Mouse (Mus musculus): Measurements from ENCODE around the gene Ubr3. TPM values are rescaled to one million over a fixed set of nuclear protein-coding genes. Genes with fewer than 3 reads are reported as not detected.
A peak's percentile ranks its signal among the peaks of the same experiment; 100 is the strongest.

Gene Ubr3
- polyA plus RNA-seq, 1 experiment from 2014 or later = 10.9 TPM

DNA sequence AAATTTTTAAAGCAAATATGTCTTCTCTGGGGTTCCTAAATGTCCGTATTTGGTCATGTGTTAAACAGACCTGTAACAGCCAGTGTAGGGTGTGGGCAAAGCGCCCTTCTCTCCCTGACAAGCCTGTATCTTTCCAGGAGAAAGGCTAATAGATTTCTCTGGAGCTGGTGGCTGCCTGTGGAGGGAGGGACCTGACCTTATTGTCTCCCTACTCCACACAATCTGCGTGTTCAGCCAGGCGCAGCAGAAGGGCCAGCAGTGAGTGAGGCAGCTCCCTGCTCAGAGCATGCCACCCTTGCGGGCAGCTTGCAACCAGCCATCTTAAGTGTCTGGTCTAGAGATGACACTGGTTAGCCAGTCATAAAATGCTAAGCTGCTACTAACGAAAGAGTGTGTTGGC lies 147.4 kb downstream of the Ubr3 start:
- 52% methylated on average over 6 of the region's 6 CpGs for WGBS
- Histone ChIP-seq H3K4me1 (replicated peaks) (no peaks in the 10 kb centered on the region), H3K4me3 (replicated peaks) (no peak overlapping the region), H3K27me3 (replicated peaks) (no peaks in the 10 kb centered on the region), H3K27ac (no peak overlapping the region), H3K9me3 (no peaks in the 10 kb centered on the region), H3K36me3 (no peaks in the 10 kb centered on the region), H3K4me2 (replicated peaks) (no peak overlapping the region), H3K9ac (no peak overlapping the region)
- no peak for ATAC-seq

DNA sequence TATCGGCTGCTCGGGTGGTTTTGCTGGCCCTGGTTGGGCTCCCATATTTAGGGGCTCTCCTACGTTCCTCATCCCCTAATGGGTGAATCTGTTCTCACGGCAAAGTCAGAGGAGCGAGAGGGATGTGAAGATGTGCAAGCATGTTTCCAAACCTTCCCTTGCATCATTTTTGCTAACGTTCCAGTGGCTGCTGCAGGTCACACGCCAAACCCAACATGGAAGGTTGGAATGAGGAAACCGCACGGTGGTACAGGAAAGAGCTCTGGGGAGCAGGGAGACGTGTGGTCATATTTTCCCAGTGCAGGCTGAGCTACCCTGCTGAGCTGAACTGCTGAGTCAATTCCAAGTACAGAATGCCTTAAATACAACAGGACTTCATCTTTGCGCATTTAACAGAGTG lies 150.8 kb downstream of the Ubr3 start:
- Histone ChIP-seq H3K4me3 (replicated peaks) (no peak overlapping the region), H3K36me3 (no peaks in the 10 kb centered on the region), H3K4me1 (replicated peaks) (no peaks in the 10 kb centered on the region), H3K9me3 (no peaks in the 10 kb centered on the region), H3K27me3 (replicated peaks) (no peaks in the 10 kb centered on the region), H3K27ac (no peak overlapping the region), H3K9ac (no peak overlapping the region), H3K4me2 (replicated peaks) (no peak overlapping the region)
- WGBS = 87% methylated on average over 11 of the region's 11 CpGs
- ATAC-seq = no peak

- Histone ChIP-seq H3K36me3 (no peaks in the 10 kb centered on the region), H3K27ac (no peak overlapping the region), H3K4me1 (replicated peaks) (no peaks in the 10 kb centered on the region), H3K4me2 (replicated peaks) (no peak overlapping the region), H3K9ac (no peak overlapping the region), H3K9me3 (no peaks in the 10 kb centered on the region), H3K27me3 (replicated peaks) (no peaks in the 10 kb centered on the region), H3K4me3 (replicated peaks) (no peak overlapping the region)
- no peak for ATAC-seq
- 89% methylated on average over 9 of the region's 9 CpGs for WGBS
Observed at GRCm38 (mm10) chr2:70053803-70054202, 156.8 kb downstream of the Ubr3 start.

- Histone ChIP-seq H3K9me3 (no peaks in the 10 kb centered on the region), H3K4me3 (replicated peaks) (no peak overlapping the region), H3K4me2 (replicated peaks) (no peak overlapping the region), H3K36me3 (no peaks in the 10 kb centered on the region), H3K4me1 (replicated peaks) (no peaks in the 10 kb centered on the region), H3K27ac (no peak overlapping the region), H3K9ac (no peak overlapping the region), H3K27me3 (replicated peaks) (no peaks in the 10 kb centered on the region)
- ATAC-seq = no peak
- WGBS = 89% methylated on average over 4 of the region's 4 CpGs
Observed at GRCm38 (mm10) chr2:70058201-70058600, 161.2 kb downstream of the Ubr3 start.

GRCm38 (mm10) chr2:70060359-70061345 lies 163.6 kb downstream of the Ubr3 start:
- Histone ChIP-seq H3K4me1 (replicated peaks) (no peaks in the 10 kb centered on the region), H3K4me3 (replicated peaks) (no peak overlapping the region), H3K27me3 (replicated peaks) (no peaks in the 10 kb centered on the region), H3K27ac (no peak overlapping the region), H3K9me3 (no peaks in the 10 kb centered on the region), H3K9ac (no peak overlapping the region), H3K4me2 (replicated peaks) (no peak overlapping the region), H3K36me3 (no peaks in the 10 kb centered on the region)
- ATAC-seq = no peak
- WGBS = 46% methylated on average over 11 of the region's 11 CpGs

- Histone ChIP-seq H3K27ac (no peak overlapping the region), H3K4me3 (replicated peaks) (no peak overlapping the region), H3K9ac (no peak overlapping the region), H3K27me3 (replicated peaks) (no peaks in the 10 kb centered on the region), H3K9me3 (no peaks in the 10 kb centered on the region), H3K4me1 (replicated peaks) (no peaks in the 10 kb centered on the region), H3K36me3 (no peaks in the 10 kb centered on the region), H3K4me2 (replicated peaks) (no peak overlapping the region)
- WGBS = 82% methylated on average over 6 of the region's 6 CpGs
- ATAC-seq = no peak
Observed at GRCm38 (mm10) chr2:70065116-70065515, 168.1 kb downstream of the Ubr3 start.

DNA sequence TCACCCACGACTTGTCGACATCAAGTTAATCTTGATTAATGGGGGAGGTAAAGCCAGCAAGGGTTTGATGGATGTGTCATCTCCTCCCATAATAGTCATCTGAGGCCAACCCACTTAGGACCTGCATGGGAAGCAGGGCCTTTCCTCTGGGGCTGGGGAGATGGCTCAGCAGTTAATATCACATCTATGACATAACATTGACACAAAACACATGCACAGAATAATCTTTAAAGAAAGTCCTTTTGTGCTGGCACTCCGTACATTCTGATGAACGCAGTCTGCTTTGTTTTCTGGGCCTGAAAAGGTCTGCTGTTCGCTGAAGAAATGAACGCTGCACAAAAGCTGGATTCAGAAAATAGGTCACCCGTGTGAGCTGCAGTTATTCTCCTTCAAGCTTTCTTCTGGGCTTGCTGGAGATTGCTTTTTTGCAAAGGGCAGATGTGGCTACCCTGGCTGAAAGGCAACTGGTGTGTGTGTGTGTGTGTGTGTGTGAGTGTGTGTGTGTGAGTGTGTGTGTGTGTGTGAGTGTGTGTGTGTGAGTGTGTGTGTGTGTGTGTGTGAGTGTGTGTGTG lies 168.8 kb downstream of the Ubr3 start:
- Histone ChIP-seq H3K9me3 (no peaks in the 10 kb centered on the region), H3K4me2 (replicated peaks) (no peak overlapping the region), H3K4me1 (replicated peaks) (no peaks in the 10 kb centered on the region), H3K27ac (no peak overlapping the region), H3K27me3 (replicated peaks) (no peaks in the 10 kb centered on the region), H3K36me3 (no peaks in the 10 kb centered on the region), H3K9ac (no peak overlapping the region), H3K4me3 (replicated peaks) (no peak overlapping the region)
- WGBS = 68% methylated on average over 7 of the region's 7 CpGs
- no peak for ATAC-seq

- ATAC-seq = peak; percentile 60
- Histone ChIP-seq H3K27me3 (replicated peaks) (no peaks in the 10 kb centered on the region), H3K9ac (no peak overlapping the region), H3K27ac (no peak overlapping the region), H3K9me3 (no peaks in the 10 kb centered on the region), H3K4me3 (replicated peaks) (no peak overlapping the region), H3K4me2 (replicated peaks) (no peak overlapping the region), H3K4me1 (replicated peaks) (no peaks in the 10 kb centered on the region), H3K36me3 (no peaks in the 10 kb centered on the region)
- WGBS = 64% methylated on average over 6 of the region's 6 CpGs
Observed at GRCm38 (mm10) chr2:70066338-70067022, 169.4 kb downstream of the Ubr3 start.

DNA sequence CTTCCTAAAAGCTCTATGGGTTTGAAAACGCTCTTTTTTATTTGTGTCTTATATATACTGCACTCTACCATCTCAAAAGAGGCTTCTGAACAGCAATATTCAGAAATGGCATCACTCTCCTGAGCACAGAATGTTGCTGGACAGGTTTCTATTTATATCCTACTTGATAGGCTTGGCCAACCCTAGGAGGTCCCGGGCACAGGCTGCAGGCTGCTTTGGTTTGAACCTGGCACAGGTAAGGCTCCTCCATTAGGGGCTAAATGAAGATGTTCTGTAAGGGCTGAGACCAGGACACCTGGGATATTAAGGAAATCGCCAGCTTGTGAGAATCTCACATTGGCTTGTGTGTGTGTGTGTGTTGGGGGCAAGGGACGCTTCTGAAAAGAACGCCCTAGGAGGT lies 172.8 kb downstream of the Ubr3 start:
- Histone ChIP-seq H3K4me2 (replicated peaks) (no peak overlapping the region), H3K9ac (no peak overlapping the region), H3K36me3 (no peaks in the 10 kb centered on the region), H3K9me3 (no peaks in the 10 kb centered on the region), H3K27me3 (replicated peaks) (no peaks in the 10 kb centered on the region), H3K27ac (no peak overlapping the region), H3K4me1 (replicated peaks) (no peaks in the 10 kb centered on the region), H3K4me3 (replicated peaks) (no peak overlapping the region)
- WGBS = 78% methylated on average over 5 of the region's 5 CpGs
- peak; percentile 86 for ATAC-seq

Other genes with a start within 250 kb of the Ubr3 start
- gene Klhl41, start 227.1 kb upstream of the Ubr3 start, polyA plus RNA-seq (2015; fragmentation: Nextera tagmentation; extraction: Ambion mirVana) = 0.09 and 0.34 TPM in 2 replicates
- 11.6 and 12.3 TPM in 2 replicates for gene Fastkd1, start 183.7 kb upstream of the Ubr3 start, polyA plus RNA-seq (2015; fragmentation: Nextera tagmentation; extraction: Ambion mirVana)
- gene Ppig, start 174.7 kb upstream of the Ubr3 start, polyA plus RNA-seq (2015; fragmentation: Nextera tagmentation; extraction: Ambion mirVana) = 122 and 151 TPM in 2 replicates
- gene Ccdc173, start 107.7 kb upstream of the Ubr3 start, polyA plus RNA-seq (2015; fragmentation: Nextera tagmentation; extraction: Ambion mirVana) = 1.4 and 1.5 TPM in 2 replicates
- 22.8 and 23.1 TPM in 2 replicates for gene Phospho2, start 107.6 kb upstream of the Ubr3 start, polyA plus RNA-seq (2015; fragmentation: Nextera tagmentation; extraction: Ambion mirVana)
- 33.3 and 37.2 TPM in 2 replicates for gene Klhl23, start 75.3 kb upstream of the Ubr3 start, polyA plus RNA-seq (2015; fragmentation: Nextera tagmentation; extraction: Ambion mirVana)
- gene Ssb, start 35.7 kb upstream of the Ubr3 start, polyA plus RNA-seq (2015; fragmentation: Nextera tagmentation; extraction: Ambion mirVana) = 290 and 358 TPM in 2 replicates
- 39.8 and 41.2 TPM in 2 replicates for gene Mettl5, start 11.6 kb upstream of the Ubr3 start, polyA plus RNA-seq (2015; fragmentation: Nextera tagmentation; extraction: Ambion mirVana)
- 0.13 and 0.21 TPM in 2 replicates for gene Myo3b, start 141.9 kb downstream of the Ubr3 start, polyA plus RNA-seq (2015; fragmentation: Nextera tagmentation; extraction: Ambion mirVana)